In the genomic region with DNA sequence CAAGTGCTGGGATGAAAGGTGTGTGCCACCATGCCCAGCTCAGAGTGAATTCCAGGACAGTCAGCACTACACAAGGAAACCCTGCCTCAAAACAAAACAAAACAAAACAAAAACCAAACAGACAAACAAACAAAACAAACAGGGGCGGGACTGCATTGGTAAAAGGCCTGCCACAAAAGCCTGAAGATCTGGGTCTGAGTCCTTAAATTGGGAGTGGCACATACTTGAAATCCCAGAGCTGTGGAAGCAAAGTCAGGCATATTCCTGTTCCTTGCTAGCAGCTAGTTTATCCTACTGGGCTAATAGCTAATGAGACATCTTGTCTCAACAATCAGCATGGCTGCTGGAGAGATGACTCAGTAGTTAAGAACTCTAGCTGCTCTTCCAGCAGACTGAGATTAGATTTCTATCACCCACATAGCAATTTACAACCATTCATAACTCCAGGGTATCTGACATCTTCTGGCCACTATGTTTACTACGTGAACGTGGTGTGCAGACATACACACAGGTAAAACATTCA, we compare ENCODE assay signal across 13 mouse cellular contexts. TPM values are rescaled to one million over a fixed set of nuclear protein-coding genes. Genes with fewer than 3 reads are reported as not detected.
"Had no signal": no experiment of that assay in that cellular context is flagged by ENCODE, and none has a peak within 500 bp of the region (broad histone marks: within the 10 kb centered on the region; RNA-seq: fewer than 3 reads in every experiment).

No protein-coding gene starts in this region.

- DNase-seq: kidney, adult 9 months; kidney, postnatal 14 days; kidney, postnatal 4 days; liver; lung, adult 18-20 months; lung, postnatal 14 days; lung, postnatal 4 days; midbrain, embryonic 14.5 days; right cerebral cortex, postnatal 14 days; spleen, adult 18-20 months; thymus, postnatal 25 days had no signal

- ATAC-seq: liver, embryonic 12.5 days had no signal

RNA-seq across cellular contexts. Expression of a gene that starts 9.5 kb away (rescaled TPM):
- total RNA-seq: neutrophil, adult 5-6 weeks had no signal
